Mouse (Mus musculus): ENCODE measurements at regions not wholly inside any gene's neighbourhood (a gene's known extent, or its start where the extent isn't known, plus 50 kb on each side); places are given as distances from the start of the nearest gene placed in this dataset.

GRCm38 (mm10) chrX:106985684-106986083 lies 65.3 kb downstream of the Lpar4 start:
- DNase-seq (ENCODE audit: low spot score), result no peak

GRCm38 (mm10) chrX:106986794-106987193 lies 66.4 kb downstream of the Lpar4 start:
- DNase-seq (ENCODE audit: low spot score), result no peak

- no peak for DNase-seq (ENCODE audit: low spot score)
Measured at GRCm38 (mm10) chrX:106987779-106988178, 67.4 kb downstream of the Lpar4 start.

- DNase-seq (ENCODE audit: low spot score), result no peak
Measured at GRCm38 (mm10) chrX:107004496-107004895, 83.8 kb upstream of the P2ry10 start.

GRCm38 (mm10) chrX:107008968-107009367 lies 79.3 kb upstream of the P2ry10 start:
- no peak for DNase-seq (ENCODE audit: low spot score)

GRCm38 (mm10) chrX:107012615-107013014 lies 75.7 kb upstream of the P2ry10 start:
- no peak for DNase-seq (ENCODE audit: low spot score)

GRCm38 (mm10) chrX:107015335-107015734 lies 73.0 kb upstream of the P2ry10 start:
- peak; percentile 19 for DNase-seq (ENCODE audit: low spot score)

- peak; percentile 2 for DNase-seq (ENCODE audit: low spot score)
Measured at GRCm38 (mm10) chrX:107031726-107032125, 56.6 kb upstream of the P2ry10 start.

GRCm38 (mm10) chrX:107038041-107038440 lies 50.3 kb upstream of the P2ry10 start:
- no peak for DNase-seq (ENCODE audit: low spot score)

All from adipocyte (in vitro differentiated cells).